Mouse (Mus musculus): ENCODE results near the gene Kctd10.
A peak's percentile ranks its signal among the peaks of the same experiment; 100 is the strongest.

DNA sequence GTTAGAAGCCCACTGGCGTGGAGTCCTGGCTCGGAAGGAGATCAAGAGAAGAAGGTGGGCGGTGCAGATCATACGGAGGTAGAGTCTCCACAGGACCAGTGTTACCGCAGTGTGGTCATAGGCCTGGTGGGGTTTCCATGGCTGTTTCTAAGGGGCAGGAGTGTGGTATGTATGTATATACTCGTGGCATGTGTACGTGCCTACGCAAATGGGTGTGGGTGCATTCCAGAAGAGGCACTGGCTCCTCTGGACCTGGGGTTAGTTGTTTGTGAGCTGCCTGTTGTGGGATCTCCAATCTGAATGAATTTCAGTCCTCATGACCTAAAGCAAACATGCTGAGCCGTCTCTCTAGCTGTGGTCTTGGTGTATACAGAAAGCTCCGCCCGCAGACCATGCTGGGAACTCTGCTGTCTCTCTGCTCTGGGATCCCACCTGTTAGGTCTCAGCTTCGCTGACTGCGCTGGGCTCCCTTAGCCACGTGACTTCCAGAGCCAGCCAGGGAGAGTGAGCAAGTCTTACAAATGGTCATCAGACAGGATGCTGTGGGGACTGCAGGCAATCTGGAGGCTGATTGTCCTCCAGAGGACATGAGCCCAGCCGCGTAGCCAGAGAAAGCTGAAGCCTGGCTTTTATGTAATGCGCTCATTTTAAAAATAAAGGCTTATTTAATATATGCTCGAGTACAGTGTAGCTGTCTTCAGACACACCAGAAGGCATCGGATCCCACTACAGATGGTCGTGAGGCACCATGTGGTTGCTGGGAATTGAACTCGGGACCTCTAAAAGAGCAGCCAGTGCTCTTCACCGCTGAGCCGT is 23.2 kb downstream of the Kctd10 start:
- TF ChIP-seq USF1 (IDR thresholded peaks at IDR 0.05; ENCODE audit: low read depth) (peak; percentile 95), POLR2A (IDR thresholded peaks at IDR 0.05; ENCODE audit: insufficient read length, low read depth) (no peak), MYOG (IDR thresholded peaks at IDR 0.05; ENCODE audit: control insufficient read depth in 1 of 3, insufficient read depth in 1 of 3, insufficient read length in 2 of 3, low read depth in 2 of 3) (peak in 1 of 3 experiments; percentile 56)

All from myocyte (in vitro differentiated cells).